Mouse (Mus musculus) ovary, postnatal 14 days (tissue): ENCODE measurements around the gene Fbxl18.

Experiments
- DNase-seq: peaks from one replicate; pipeline ENCODE4 v3.0.0; 2022; ENCODE audit warnings: low spot score

Fbxl18 gene

GRCm38 (mm10) chr5:142915231-142915630 is 20.0 kb upstream of the Fbxl18 start:
- DNase-seq: no peak

- DNase-seq: no peak
Measured at GRCm38 (mm10) chr5:142912739-142913138, 17.5 kb upstream of the Fbxl18 start.

- DNase-seq: no peak
Measured at GRCm38 (mm10) chr5:142912320-142912719, 17.1 kb upstream of the Fbxl18 start.

- DNase-seq: no peak
Measured at GRCm38 (mm10) chr5:142911629-142912028, 16.4 kb upstream of the Fbxl18 start.

GRCm38 (mm10) chr5:142909576-142910278 is 14.5 kb upstream of the Fbxl18 start:
- no peak for DNase-seq

- DNase-seq: no peak
Measured at GRCm38 (mm10) chr5:142908941-142909575, 13.8 kb upstream of the Fbxl18 start.

- no peak for DNase-seq
Measured at GRCm38 (mm10) chr5:142907803-142908559, 12.8 kb upstream of the Fbxl18 start.

- peak; percentile 47 for DNase-seq
Measured at GRCm38 (mm10) chr5:142907048-142907802, 12.0 kb upstream of the Fbxl18 start.

GRCm38 (mm10) chr5:142906532-142907047 is 11.4 kb upstream of the Fbxl18 start, which contains the start of gene Actb:
Gene Actb, minus strand, starts transcription at chr5:142906754.
- DNase-seq: peak; percentile 97

- DNase-seq: peak; percentile 99
Measured at GRCm38 (mm10) chr5:142905725-142906531, 10.7 kb upstream of the Fbxl18 start.

GRCm38 (mm10) chr5:142905038-142905695 is 9.9 kb upstream of the Fbxl18 start:
- DNase-seq: no peak

GRCm38 (mm10) chr5:142904208-142905037 is 9.2 kb upstream of the Fbxl18 start:
- DNase-seq: no peak

- DNase-seq: no peak
Measured at GRCm38 (mm10) chr5:142903470-142904207, 8.4 kb upstream of the Fbxl18 start.

- no peak for DNase-seq
Measured at GRCm38 (mm10) chr5:142902506-142903314, 7.5 kb upstream of the Fbxl18 start.

GRCm38 (mm10) chr5:142901846-142902505 is 6.8 kb upstream of the Fbxl18 start:
- no peak for DNase-seq

- peak; percentile 46 for DNase-seq
Measured at GRCm38 (mm10) chr5:142901355-142901802, 6.2 kb upstream of the Fbxl18 start.

GRCm38 (mm10) chr5:142900651-142901050 is 5.4 kb upstream of the Fbxl18 start:
- no peak for DNase-seq
